Mouse (Mus musculus) frontal cortex, adult 2 months (tissue): ENCODE measurements at regions not wholly inside any gene's neighbourhood (a gene's known extent, or its start where the extent isn't known, plus 50 kb on each side); places are given as distances from the start of the nearest gene placed in this dataset.

Experiments
- DNase-seq, 2 experiments: peaks; one replicate each; pipeline ENCODE4 v3.0.0; 2022; ENCODE audit warnings: low spot score in 1 of 2; ENCODE audit errors: extremely low spot score in 1 of 2

- no peak for DNase-seq
Observed at GRCm38 (mm10) chr6:93152431-93153208, 209.3 kb upstream of the Adamts9 start.

DNA sequence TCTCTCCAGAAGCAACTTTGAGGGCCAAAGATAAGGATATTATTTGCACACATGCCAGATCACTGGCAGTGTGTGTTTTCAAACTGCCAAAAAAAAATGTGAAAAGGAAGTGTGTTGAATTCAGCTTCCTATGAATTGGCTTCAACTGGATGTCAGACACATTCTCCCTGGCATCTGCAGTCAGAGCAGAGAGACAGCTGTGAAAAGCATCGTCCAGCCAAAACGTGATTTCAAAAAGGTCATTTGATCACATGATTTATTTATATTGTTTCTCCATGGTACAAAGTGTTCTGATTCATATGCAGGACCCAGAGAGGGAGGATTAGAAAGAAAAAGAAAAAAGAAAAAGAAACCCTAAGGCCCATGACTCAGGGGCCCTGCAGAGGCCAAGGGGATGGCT lies 207.2 kb upstream of the Adamts9 start:
- no peak for DNase-seq

GRCm38 (mm10) chr6:93149956-93150355 lies 206.7 kb upstream of the Adamts9 start:
- no peak for DNase-seq

- peak in 1 of 2 experiments; percentile 23 for DNase-seq
Observed at GRCm38 (mm10) chr6:93140331-93140731, 197.0 kb upstream of the Adamts9 start.

DNA sequence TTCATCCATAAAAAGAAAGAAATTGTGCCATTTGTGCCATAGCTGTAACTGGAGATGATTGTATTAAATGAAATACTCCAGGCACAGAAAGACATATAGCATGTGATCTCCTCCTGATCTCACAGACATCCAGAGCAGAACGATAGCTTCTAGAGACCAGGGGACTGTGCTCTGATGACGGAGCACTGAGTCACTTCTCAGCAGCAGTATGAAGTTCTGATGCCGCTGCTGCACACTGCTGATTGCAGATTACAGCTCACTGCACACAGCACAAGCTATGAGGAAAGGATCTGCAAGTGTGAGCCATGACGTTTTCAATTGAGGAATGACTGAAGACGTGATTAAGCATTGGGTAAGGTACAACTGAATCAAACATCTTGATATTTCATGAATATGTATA lies 190.6 kb upstream of the Adamts9 start:
- DNase-seq = no peak

GRCm38 (mm10) chr6:93130946-93131685 lies 187.8 kb upstream of the Adamts9 start:
- DNase-seq = no peak

DNA sequence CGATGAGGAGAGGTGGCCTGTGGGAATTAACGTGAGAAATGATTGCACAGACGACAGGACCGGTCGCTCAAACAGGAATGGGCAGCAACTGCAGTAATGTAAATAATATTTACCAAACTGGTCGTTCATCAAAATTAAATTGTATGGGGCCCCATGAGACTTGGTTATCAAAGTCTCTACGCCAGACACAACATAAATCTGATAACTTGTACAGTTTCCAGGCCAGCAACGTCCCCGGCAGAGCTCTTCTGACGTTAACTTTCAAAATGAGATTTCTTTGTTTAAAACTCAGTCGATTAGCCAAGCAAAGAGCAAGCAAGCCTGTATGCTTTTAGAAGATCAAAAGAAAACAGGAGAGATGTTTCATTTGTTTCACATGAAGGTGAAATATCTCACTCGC lies 176.2 kb upstream of the Adamts9 start:
- no peak for DNase-seq

DNA sequence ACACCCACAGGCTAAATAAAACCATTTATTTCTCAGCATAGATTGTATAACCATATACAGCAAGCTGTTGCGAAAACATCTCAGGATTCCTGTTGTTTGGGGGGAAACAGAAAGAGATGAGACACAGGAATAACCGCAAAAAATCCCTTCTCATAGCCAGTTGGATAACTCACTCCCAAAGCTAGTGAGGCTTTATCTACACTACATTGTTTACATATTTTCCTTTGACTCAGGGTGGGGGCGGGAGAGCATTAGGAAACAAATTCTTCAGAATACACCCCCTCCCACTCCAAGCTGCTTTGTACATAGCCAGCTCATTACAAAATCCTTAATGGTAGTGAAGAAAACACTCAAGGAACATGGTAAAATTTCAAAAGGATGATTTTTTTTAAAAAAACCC lies 170.1 kb upstream of the Adamts9 start:
- DNase-seq = no peak

DNA sequence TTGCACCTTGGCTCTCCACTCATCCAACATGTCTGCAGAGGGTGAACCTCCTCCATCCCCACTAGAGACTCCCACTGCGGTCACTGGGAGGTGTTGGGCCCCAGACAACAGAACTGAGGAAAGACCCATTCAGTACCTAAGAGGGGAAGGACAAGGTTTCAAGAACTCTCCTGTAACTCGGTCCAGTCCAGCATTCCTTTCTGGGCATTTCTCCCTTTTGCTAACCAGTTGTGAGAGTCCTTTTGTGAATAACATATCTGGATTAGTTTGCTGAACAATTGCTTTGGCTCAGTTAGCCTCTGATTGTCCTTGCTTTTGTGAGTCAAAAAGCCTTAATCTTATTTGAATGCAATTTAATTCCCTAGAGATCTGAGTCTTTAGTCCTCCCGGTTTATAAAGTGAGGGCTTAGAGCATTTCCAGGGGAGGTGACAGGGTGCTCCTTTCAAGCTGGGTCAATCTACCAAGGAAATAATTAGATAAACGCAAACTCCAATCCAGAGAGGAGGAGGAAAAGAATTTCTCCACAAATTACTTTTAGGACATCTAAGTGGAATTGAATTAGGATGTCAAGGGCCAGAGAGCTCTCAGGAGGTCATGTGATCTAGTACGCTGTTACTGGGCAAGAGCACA lies 151.6 kb upstream of the Adamts9 start:
- DNase-seq = no peak

- DNase-seq = peak in 1 of 2 experiments; percentile 5
Observed at GRCm38 (mm10) chr6:93093770-93094169, 150.5 kb upstream of the Adamts9 start.

DNA sequence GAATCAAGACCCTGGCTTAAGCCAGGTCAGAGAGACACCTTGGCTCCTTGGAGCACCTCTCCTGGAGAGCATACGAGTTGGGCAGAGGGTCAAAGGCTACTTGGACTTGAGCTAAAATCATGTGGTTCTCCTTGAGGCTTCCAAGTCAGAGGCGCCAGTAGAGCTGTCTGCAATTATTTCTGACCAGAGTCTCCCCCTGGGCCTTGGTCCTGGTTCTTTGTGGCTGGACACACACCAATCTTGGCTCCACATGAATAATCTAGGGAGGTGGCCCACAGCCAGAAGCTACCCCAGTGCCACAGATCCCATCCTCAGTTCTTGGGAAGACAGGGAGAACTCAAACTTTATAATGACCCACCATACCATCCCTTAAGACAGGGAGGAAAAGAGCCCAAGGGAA lies 144.0 kb upstream of the Adamts9 start:
- DNase-seq = no peak

GRCm38 (mm10) chr6:93084286-93084685 lies 141.0 kb upstream of the Adamts9 start:
- DNase-seq = no peak

- DNase-seq = no peak
Observed at GRCm38 (mm10) chr6:93083716-93084115, 140.4 kb upstream of the Adamts9 start.

DNA sequence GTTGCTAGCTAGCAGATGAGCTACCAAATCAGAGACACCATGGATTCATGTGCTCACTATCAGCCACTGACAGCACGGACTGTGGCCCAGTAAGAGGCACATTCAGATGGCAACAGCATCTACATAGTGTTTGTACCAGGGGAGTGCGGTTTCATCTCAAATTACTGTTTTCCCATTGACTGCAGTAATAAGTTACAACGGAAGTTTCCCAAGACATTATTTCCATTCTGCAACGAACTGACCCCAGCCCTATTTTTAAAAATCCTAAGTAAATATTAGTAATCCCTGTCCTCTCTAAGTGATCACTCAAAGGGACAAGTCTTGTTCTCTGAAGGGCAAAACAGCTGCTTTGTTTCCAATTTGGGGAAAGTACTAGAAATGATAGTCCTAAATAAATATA lies 138.9 kb upstream of the Adamts9 start:
- DNase-seq = no peak

GRCm38 (mm10) chr6:93076681-93077080 lies 133.4 kb upstream of the Adamts9 start:
- no peak for DNase-seq

DNA sequence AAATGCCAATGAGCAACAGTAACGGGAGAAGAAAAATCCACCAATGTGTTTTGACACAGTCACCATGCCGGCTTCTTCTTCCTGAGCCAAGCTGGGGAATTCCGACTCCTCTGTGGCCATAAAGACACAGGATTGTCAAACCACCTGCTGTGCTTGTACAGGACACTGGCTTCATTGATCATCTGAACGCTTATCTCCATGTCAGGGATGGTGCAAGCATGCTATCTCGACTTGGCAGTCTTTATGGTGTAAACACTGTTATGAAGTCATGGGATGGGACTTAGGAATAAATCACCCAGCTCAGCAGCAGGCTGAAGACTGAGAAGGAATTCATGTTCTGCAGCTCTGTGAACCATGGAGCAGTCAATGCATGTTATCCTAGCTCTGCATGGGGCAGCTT lies 132.6 kb upstream of the Adamts9 start:
- no peak for DNase-seq

- no peak for DNase-seq
Observed at GRCm38 (mm10) chr6:93075011-93075410, 131.7 kb upstream of the Adamts9 start.

- DNase-seq = no peak
Observed at GRCm38 (mm10) chr6:93070916-93071315, 127.6 kb upstream of the Adamts9 start.

DNA sequence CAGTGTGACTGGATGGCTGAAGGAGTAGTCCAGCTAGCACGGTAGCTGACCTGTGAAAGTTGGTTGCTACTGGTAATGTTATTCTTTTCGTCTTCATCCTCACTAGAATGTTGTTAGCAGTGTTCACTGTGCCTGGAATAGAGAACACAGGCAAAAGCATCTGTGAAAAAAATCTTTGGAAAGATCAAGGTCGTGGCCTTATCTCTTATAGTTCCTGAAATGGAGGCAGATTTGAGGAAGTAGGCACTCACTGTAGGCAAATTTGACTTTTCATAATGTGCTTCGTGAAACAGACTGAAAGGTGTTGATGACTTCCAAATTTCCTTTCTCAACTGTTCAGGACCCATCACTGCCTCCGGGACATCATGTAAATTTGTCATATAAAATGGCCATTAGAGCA lies 124.5 kb upstream of the Adamts9 start:
- no peak for DNase-seq

DNA sequence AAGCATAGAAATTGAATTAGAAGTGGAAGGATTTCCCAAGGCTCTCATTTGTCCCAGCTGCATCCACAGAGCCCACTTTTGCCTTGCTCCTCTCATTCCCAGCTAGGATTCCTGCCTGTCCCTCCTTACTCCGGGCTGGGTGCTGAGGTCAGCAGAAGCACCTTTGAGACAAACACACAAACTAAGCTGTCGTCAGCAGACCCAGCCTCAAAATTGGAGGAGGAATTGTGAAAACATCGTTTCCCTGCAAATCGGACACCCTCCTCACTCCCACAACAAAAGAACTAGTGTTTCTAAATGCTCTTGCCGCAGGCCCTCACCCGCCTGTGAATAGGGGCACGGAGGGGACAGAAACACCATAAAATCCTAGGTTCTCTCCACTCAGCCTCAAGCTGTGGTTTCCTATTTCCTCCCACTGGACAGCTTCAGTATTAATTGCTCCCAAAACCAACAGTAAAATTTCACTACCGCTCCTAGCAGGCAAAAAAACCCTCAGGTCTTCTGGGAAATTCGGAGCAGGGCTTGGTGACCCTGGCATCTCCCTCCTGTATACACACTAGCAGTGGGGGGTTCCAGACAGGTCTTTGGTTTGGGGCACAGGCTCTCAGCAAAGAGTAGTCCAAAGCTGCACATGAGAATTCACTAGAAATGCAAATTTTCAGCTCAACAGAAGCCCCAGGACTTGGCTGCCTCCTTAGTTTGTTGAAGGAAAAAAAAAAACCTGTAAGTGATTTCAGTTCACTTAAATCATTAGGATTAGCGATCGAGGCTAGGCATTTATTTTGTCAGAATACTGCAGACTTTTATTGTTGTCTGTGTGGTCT lies 123.5 kb upstream of the Adamts9 start:
- DNase-seq = no peak
